Mouse (Mus musculus) monocyte, adult 5-6 weeks (primary cell): ENCODE data around the gene Zfp970. TPM values are rescaled to one million over a fixed set of nuclear protein-coding genes. Genes with fewer than 3 reads are reported as not detected.
"Not testable (repeated sequence)": the region's sequence is repeated elsewhere in the genome, so short reads cannot be mapped to it uniquely, and the experiment has no call there.

Experiments
- ATAC-seq: fragments of 153-309, 156-312 bp; replicated peaks from 2 replicates; pipeline ENCODE4 v1.8.0; 2017; ENCODE audit warnings: mild to moderate bottlenecking; ENCODE audit not compliant: low TSS enrichment, insufficient number of reproducible peaks, severe bottlenecking, poor library complexity, low FRiP score
- total RNA-seq: library from RNA; stranded (forward); fragments of 200-1000, 200-491, 200-594 nt; gene quantifications from 3 replicates; pipeline ENCODE4 v1.2.3, GENCODE M21; 2017

The Zfp970 gene
- total RNA-seq, result 1.8 to 6.7 TPM (median 5.1 TPM) in 3 replicates

GRCm38 (mm10) chr2:177464676-177465075 is at the start of gene Zfp970:
Zfp970 (plus strand) TSS chr2:177464733.
- not testable (repeated sequence) for ATAC-seq

GRCm38 (mm10) chr2:177468222-177468621 is 3.7 kb downstream of the Zfp970 start:
- ATAC-seq, result not testable (repeated sequence)

- not testable (repeated sequence) for ATAC-seq
Measured at GRCm38 (mm10) chr2:177472261-177472660, 7.7 kb downstream of the Zfp970 start.

- not testable (repeated sequence) for ATAC-seq
Measured at GRCm38 (mm10) chr2:177481971-177482370, 17.4 kb downstream of the Zfp970 start.

- ATAC-seq, result not testable (repeated sequence)
Measured at GRCm38 (mm10) chr2:177483238-177483948, 18.9 kb downstream of the Zfp970 start.

GRCm38 (mm10) chr2:177498067-177498466 is 33.5 kb downstream of the Zfp970 start, which contains the start of gene Gm14403:
Gm14403 (plus strand) TSS chr2:177498215.
- ATAC-seq, result not testable (repeated sequence)

GRCm38 (mm10) chr2:177499182-177499581 is 34.6 kb downstream of the Zfp970 start:
- ATAC-seq, result not testable (repeated sequence)

GRCm38 (mm10) chr2:177505211-177505719 is 40.7 kb downstream of the Zfp970 start:
- not testable (repeated sequence) for ATAC-seq

GRCm38 (mm10) chr2:177511381-177511780 is 46.8 kb downstream of the Zfp970 start:
- not testable (repeated sequence) for ATAC-seq

GRCm38 (mm10) chr2:177511972-177512371 is 47.4 kb downstream of the Zfp970 start:
- ATAC-seq, result not testable (repeated sequence)

- not testable (repeated sequence) for ATAC-seq
Measured at GRCm38 (mm10) chr2:177513991-177514479, 49.5 kb downstream of the Zfp970 start.

- not testable (repeated sequence) for ATAC-seq
Measured at GRCm38 (mm10) chr2:177517746-177518145, 53.2 kb downstream of the Zfp970 start.

- not testable (repeated sequence) for ATAC-seq
Measured at GRCm38 (mm10) chr2:177518354-177518753, 53.8 kb downstream of the Zfp970 start.

- not testable (repeated sequence) for ATAC-seq
Measured at GRCm38 (mm10) chr2:177518960-177519359, 54.4 kb downstream of the Zfp970 start.

GRCm38 (mm10) chr2:177520035-177520434 is 55.5 kb downstream of the Zfp970 start:
- ATAC-seq, result no peak

- ATAC-seq, result no peak
Measured at GRCm38 (mm10) chr2:177523061-177523460, 58.5 kb downstream of the Zfp970 start.

GRCm38 (mm10) chr2:177523674-177524073 is 59.1 kb downstream of the Zfp970 start:
- not testable (repeated sequence) for ATAC-seq

GRCm38 (mm10) chr2:177524171-177524570 is 59.6 kb downstream of the Zfp970 start:
- not testable (repeated sequence) for ATAC-seq
